Mouse (Mus musculus): ENCODE results near the gene Abtb1.

GRCm38 (mm10) chr6:88824183-88824582 is 17.6 kb downstream of the Abtb1 start:
- TF ChIP-seq EP300 (optimal IDR thresholded peaks at IDR 0.05) (no peak), CTCF (IDR thresholded peaks at IDR 0.05; ENCODE audit: low read depth) (no peak)
